ENCODE assay signal across 8 mouse cellular contexts in the genomic region with DNA sequence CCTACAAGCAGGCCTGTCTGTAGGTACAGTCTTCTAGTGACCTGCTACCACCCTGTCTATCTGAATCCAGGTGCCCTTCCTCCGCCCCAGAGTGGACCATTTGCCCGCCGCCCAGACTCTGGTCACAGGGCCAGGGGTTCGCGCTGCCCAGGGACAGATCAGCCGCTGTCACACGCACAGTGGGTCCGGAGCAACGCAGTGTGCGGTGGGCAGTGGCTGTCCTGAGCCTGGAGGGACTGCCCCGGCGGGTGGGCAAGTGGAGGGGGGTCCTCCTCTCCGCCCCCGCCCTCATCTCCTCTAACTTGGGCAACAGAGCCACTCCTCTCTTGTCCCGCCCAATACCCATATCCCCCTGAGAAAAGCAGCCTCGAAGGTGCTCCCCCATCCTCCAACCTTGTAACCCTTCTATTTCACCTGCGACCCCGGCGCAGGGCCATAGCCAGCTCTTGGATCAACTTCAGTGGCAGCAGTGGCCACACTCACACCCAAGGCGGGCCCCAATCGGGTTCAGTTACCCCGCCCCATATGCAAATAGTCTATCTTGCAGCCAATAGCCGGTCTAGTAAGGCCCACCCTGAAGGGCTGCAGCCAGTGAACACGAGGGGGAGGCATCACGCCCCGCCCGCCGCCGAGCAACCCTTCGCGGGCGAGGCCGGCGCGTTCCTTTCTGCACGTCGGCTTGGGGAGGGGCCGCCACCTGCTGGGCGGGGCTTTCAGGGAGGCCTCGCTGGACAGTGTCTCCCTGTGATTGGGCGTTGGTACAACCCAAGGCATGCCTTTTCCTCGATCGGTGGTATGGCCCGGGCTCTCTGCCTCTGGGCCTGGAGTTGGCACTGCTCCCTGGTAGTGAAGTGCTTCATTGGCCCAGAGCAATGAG. TPM values are rescaled to one million over a fixed set of nuclear protein-coding genes. Genes with fewer than 3 reads are reported as not detected.
DNase-seq lines count a peak whose midpoint lies in the region; ATAC-seq and TF ChIP-seq lines count a peak whose summit lies in the region.

No protein-coding gene starts in this region.

- H3ac ChIP-seq in C2C12 (ENCODE audit: control insufficient read depth, insufficient read length, low read depth): no peak overlapping the region

- peak overlapping the region; percentile 91 for H3K4me2 ChIP-seq in heart, embryonic 12.5 days
- peak overlapping the region; percentile 94 for H3K4me2 ChIP-seq in kidney, postnatal 0 days (ENCODE audit: low read length)
- H3K4me2 ChIP-seq in liver, embryonic 11.5 days: peak overlapping the region; percentile 97
- H3K4me2 ChIP-seq in stomach, embryonic 14.5 days (replicated peaks; ENCODE audit: low read depth, low read length): peak overlapping the region; percentile 93

- WGBS in heart, embryonic 12.5 days: 3% methylated on average over 44 of the region's 44 CpGs
- WGBS in kidney, postnatal 0 days: 4% methylated on average over 44 of the region's 44 CpGs
- WGBS in liver, embryonic 11.5 days: 8% methylated on average over 44 of the region's 44 CpGs
- WGBS in stomach, embryonic 14.5 days: 3% methylated on average over 44 of the region's 44 CpGs

- no peaks in the 10 kb centered on the region for H3K27me3 ChIP-seq in C2C12 (ENCODE audit: control insufficient read depth, insufficient read depth, insufficient read length)
- no peaks in the 10 kb centered on the region for H3K27me3 ChIP-seq in erythroblast, embryonic 14.5 days (ENCODE audit: control insufficient read depth)
- no peaks in the 10 kb centered on the region for H3K27me3 ChIP-seq in heart, embryonic 12.5 days (replicated peaks)
- H3K27me3 ChIP-seq in kidney, postnatal 0 days (ENCODE audit: insufficient read depth, low read length): no peaks in the 10 kb centered on the region
- no peaks in the 10 kb centered on the region for H3K27me3 ChIP-seq in liver, embryonic 11.5 days (replicated peaks; ENCODE audit: control insufficient read depth, insufficient read depth, low read length)
- H3K27me3 ChIP-seq in stomach, embryonic 14.5 days (ENCODE audit: control insufficient read depth, insufficient read depth, low read length): no peaks in the 10 kb centered on the region

- peak; percentile 99 for DNase-seq in brain, embryonic 14.5 days (ENCODE audit: low read depth)
- peak; percentile 99 for DNase-seq in kidney, postnatal 0 days (ENCODE audit: low spot score)
- peak; percentile 100 for DNase-seq in liver, embryonic 11.5 days (ENCODE audit: low spot score)
- peak; percentile 86 for DNase-seq in naive thymus-derived CD4-positive, alpha-beta T cell, adult 2 months (ENCODE audit: low read depth)

- TF ChIP-seq CTCF in C2C12 (IDR thresholded peaks at IDR 0.05; ENCODE audit: control insufficient read depth, insufficient read depth, insufficient read length): no peak
- no peak for TF ChIP-seq CTCF in brain, embryonic 14.5 days (IDR thresholded peaks at IDR 0.05; ENCODE audit: borderline replicate concordance, extremely low read depth, insufficient read depth, insufficient read length)
- peak; percentile 65 for TF ChIP-seq CTCF in kidney, postnatal 0 days (IDR thresholded peaks at IDR 0.05; ENCODE audit: low read depth)

- peak; percentile 97 for ATAC-seq in heart, embryonic 12.5 days (ENCODE audit: insufficient number of reproducible peaks, low FRiP score)
- ATAC-seq in kidney, postnatal 0 days (replicated peaks; ENCODE audit: low FRiP score, low read depth): peak; percentile 97
- peak; percentile 96 for ATAC-seq in liver, embryonic 11.5 days (replicated peaks; ENCODE audit: low FRiP score)
- ATAC-seq in stomach, embryonic 14.5 days (ENCODE audit: insufficient number of reproducible peaks, insufficient read depth, low FRiP score, low read depth): peak; percentile 97

- peaks cover 66% of the 10 kb centered on the region for H3K4me1 ChIP-seq in erythroblast, embryonic 14.5 days (ENCODE audit: control insufficient read depth)
- peaks cover 38% of the 10 kb centered on the region for H3K4me1 ChIP-seq in heart, embryonic 12.5 days (replicated peaks)
- H3K4me1 ChIP-seq in kidney, postnatal 0 days (replicated peaks; ENCODE audit: insufficient read depth, low read length): peaks cover 42% of the 10 kb centered on the region; the same call in 1 of the 2 replicates
- peaks cover 41% of the 10 kb centered on the region for H3K4me1 ChIP-seq in liver, embryonic 11.5 days (replicated peaks; ENCODE audit: control insufficient read depth, insufficient read depth, low read length)
- H3K4me1 ChIP-seq in stomach, embryonic 14.5 days (ENCODE audit: control insufficient read depth, insufficient read depth, low read length): peaks cover 42% of the 10 kb centered on the region

- H3K9ac ChIP-seq in heart, embryonic 12.5 days: peak overlapping the region; percentile 90
- H3K9ac ChIP-seq in kidney, postnatal 0 days (ENCODE audit: low read depth, low read length): peak overlapping the region; percentile 71
- H3K9ac ChIP-seq in liver, embryonic 11.5 days (ENCODE audit: low read depth, low read length): peak overlapping the region; percentile 92
- peak overlapping the region; percentile 78 for H3K9ac ChIP-seq in stomach, embryonic 14.5 days (replicated peaks; ENCODE audit: low read depth, low read length)

- no peak overlapping the region for H3K4me3 ChIP-seq in C2C12 (ENCODE audit: insufficient read depth, poor library complexity, severe bottlenecking)
- peak overlapping the region; percentile 76 for H3K4me3 ChIP-seq in erythroblast, embryonic 14.5 days (replicated peaks)
- H3K4me3 ChIP-seq in heart, embryonic 12.5 days: peak overlapping the region; percentile 66
- peak overlapping the region; percentile 50 for H3K4me3 ChIP-seq in kidney, postnatal 0 days (replicated peaks; ENCODE audit: low read depth, low read length)
- H3K4me3 ChIP-seq in liver, embryonic 11.5 days (ENCODE audit: low read depth, low read length): peak overlapping the region; percentile 79
- H3K4me3 ChIP-seq in stomach, embryonic 14.5 days (ENCODE audit: low read depth, low read length): peak overlapping the region; percentile 63

- H3K9me3 ChIP-seq in erythroblast, embryonic 14.5 days (ENCODE audit: control insufficient read depth, low read length): no peaks in the 10 kb centered on the region
- H3K9me3 ChIP-seq in heart, embryonic 12.5 days (replicated peaks): no peaks in the 10 kb centered on the region
- no peaks in the 10 kb centered on the region for H3K9me3 ChIP-seq in kidney, postnatal 0 days (replicated peaks; ENCODE audit: low read length)
- H3K9me3 ChIP-seq in liver, embryonic 11.5 days (ENCODE audit: control insufficient read depth, low read length): no peaks in the 10 kb centered on the region
- H3K9me3 ChIP-seq in stomach, embryonic 14.5 days (ENCODE audit: control insufficient read depth, low read depth, low read length): no peaks in the 10 kb centered on the region

- no peaks in the 10 kb centered on the region for H3K79me2 ChIP-seq in C2C12 (ENCODE audit: control insufficient read depth, insufficient read depth)

- no peaks in the 10 kb centered on the region for H3K79me3 ChIP-seq in C2C12 (ENCODE audit: low read depth)

- H3K27ac ChIP-seq in heart, embryonic 12.5 days (ENCODE audit: poor library complexity, severe bottlenecking): peak overlapping the region; percentile 88
- H3K27ac ChIP-seq in kidney, postnatal 0 days: peak overlapping the region; percentile 74
- peak overlapping the region; percentile 89 for H3K27ac ChIP-seq in liver, embryonic 11.5 days (ENCODE audit: low read depth, low read length)
- H3K27ac ChIP-seq in stomach, embryonic 14.5 days (ENCODE audit: low read length): peak overlapping the region; percentile 85

- TF ChIP-seq POLR2A in brain, embryonic 14.5 days (IDR thresholded peaks at IDR 0.05; ENCODE audit: borderline replicate concordance, extremely low read depth, insufficient read depth, insufficient read length, poor library complexity, severe bottlenecking): peak; percentile 20; the same call in 1 of the 2 replicates

- no peaks in the 10 kb centered on the region for H3K36me3 ChIP-seq in C2C12 (ENCODE audit: control insufficient read depth, insufficient read depth)
- peaks cover 49% of the 10 kb centered on the region for H3K36me3 ChIP-seq in erythroblast, embryonic 14.5 days (ENCODE audit: control insufficient read depth)
- 0 out of 2 replicates have a peak, but pooled peaks cover 3% of the 10 kb centered on the region for H3K36me3 ChIP-seq in heart, embryonic 12.5 days
- H3K36me3 ChIP-seq in kidney, postnatal 0 days (ENCODE audit: insufficient read depth, low read length): no peaks in the 10 kb centered on the region
- peaks cover 11% of the 10 kb centered on the region; the same call in 1 of the 2 replicates for H3K36me3 ChIP-seq in liver, embryonic 11.5 days (ENCODE audit: control insufficient read depth, insufficient read depth, low read length)
- H3K36me3 ChIP-seq in stomach, embryonic 14.5 days (ENCODE audit: control insufficient read depth, insufficient read depth, low read length): peaks cover 8% of the 10 kb centered on the region

RNA-seq across cellular contexts. Expression of a gene that starts 5.8 kb away (rescaled TPM):
- 25.2 TPM for polyA plus RNA-seq in C2C12 (2012; fragmentation: generic; extraction: Trizol)
- 25.0 and 39.3 TPM in 2 replicates for polyA plus RNA-seq in brain, embryonic 14.5 days (2012; rRNA removed)
- polyA plus RNA-seq in erythroblast, embryonic 14.5 days (2012): 7.3 and 10.7 TPM in 2 replicates
- 12.9 and 16.2 TPM in 2 replicates for polyA plus RNA-seq in heart, embryonic 12.5 days (2016; fragmentation: Nextera tagmentation; extraction: Ambion mirVana)
- 61.5 and 62.5 TPM in 2 replicates for polyA plus RNA-seq in kidney, postnatal 0 days (2015; fragmentation: Nextera tagmentation; extraction: Ambion mirVana)
- 35.1 TPM in 2 replicates for polyA plus RNA-seq in liver, embryonic 11.5 days (2014; fragmentation: Nextera tagmentation; extraction: Ambion mirVana)
- 57.2 and 59.2 TPM in 2 replicates for polyA plus RNA-seq in stomach, embryonic 14.5 days (2014; fragmentation: Nextera tagmentation; extraction: Ambion mirVana)

RNA-seq across cellular contexts. Expression of a gene that starts 7.1 kb away (rescaled TPM):
- 60.2 TPM for polyA plus RNA-seq in C2C12 (2012; fragmentation: generic; extraction: Trizol)
- polyA plus RNA-seq in brain, embryonic 14.5 days (2012; rRNA removed): 19.9 and 47.1 TPM in 2 replicates
- 19.7 and 20.3 TPM in 2 replicates for polyA plus RNA-seq in erythroblast, embryonic 14.5 days (2012)
- polyA plus RNA-seq in heart, embryonic 12.5 days (2016; fragmentation: Nextera tagmentation; extraction: Ambion mirVana): 56.4 and 59.3 TPM in 2 replicates
- 37.2 and 39.8 TPM in 2 replicates for polyA plus RNA-seq in kidney, postnatal 0 days (2015; fragmentation: Nextera tagmentation; extraction: Ambion mirVana)
- polyA plus RNA-seq in liver, embryonic 11.5 days (2014; fragmentation: Nextera tagmentation; extraction: Ambion mirVana): 70.9 and 81.0 TPM in 2 replicates
- polyA plus RNA-seq in stomach, embryonic 14.5 days (2014; fragmentation: Nextera tagmentation; extraction: Ambion mirVana): 69.0 and 72.1 TPM in 2 replicates

RNA-seq across cellular contexts. Expression of a gene that starts 7.6 kb away (rescaled TPM):
- polyA plus RNA-seq in C2C12 (2012; fragmentation: generic; extraction: Trizol): 0.05 TPM
- polyA plus RNA-seq in brain, embryonic 14.5 days (2012; rRNA removed): 3.1 and 4.9 TPM in 2 replicates
- 0.28 and 0.51 TPM in 2 replicates for polyA plus RNA-seq in erythroblast, embryonic 14.5 days (2012)
- 1.3 and 1.4 TPM in 2 replicates for polyA plus RNA-seq in heart, embryonic 12.5 days (2016; fragmentation: Nextera tagmentation; extraction: Ambion mirVana)
- 2.6 and 2.9 TPM in 2 replicates for polyA plus RNA-seq in kidney, postnatal 0 days (2015; fragmentation: Nextera tagmentation; extraction: Ambion mirVana)
- 1.8 and 2.6 TPM in 2 replicates for polyA plus RNA-seq in liver, embryonic 11.5 days (2014; fragmentation: Nextera tagmentation; extraction: Ambion mirVana)
- 1.7 and 2.3 TPM in 2 replicates for polyA plus RNA-seq in stomach, embryonic 14.5 days (2014; fragmentation: Nextera tagmentation; extraction: Ambion mirVana)

RNA-seq across cellular contexts. Expression of a gene that starts 27.5 kb away (rescaled TPM):
- 0.32 TPM for polyA plus RNA-seq in C2C12 (2012; fragmentation: generic; extraction: Trizol)
- polyA plus RNA-seq in brain, embryonic 14.5 days (2012; rRNA removed): 19.8 and 22.8 TPM in 2 replicates
- polyA plus RNA-seq in erythroblast, embryonic 14.5 days (2012): 19.2 and 22.6 TPM in 2 replicates
- 2.5 and 3.5 TPM in 2 replicates for polyA plus RNA-seq in heart, embryonic 12.5 days (2016; fragmentation: Nextera tagmentation; extraction: Ambion mirVana)
- polyA plus RNA-seq in kidney, postnatal 0 days (2015; fragmentation: Nextera tagmentation; extraction: Ambion mirVana): 9.9 and 10.8 TPM in 2 replicates
- 20.8 and 20.9 TPM in 2 replicates for polyA plus RNA-seq in liver, embryonic 11.5 days (2014; fragmentation: Nextera tagmentation; extraction: Ambion mirVana)
- polyA plus RNA-seq in stomach, embryonic 14.5 days (2014; fragmentation: Nextera tagmentation; extraction: Ambion mirVana): 5.3 and 6.1 TPM in 2 replicates

RNA-seq across cellular contexts. Expression of a gene that starts 27.7 kb away (rescaled TPM):
- polyA plus RNA-seq in C2C12 (2012; fragmentation: generic; extraction: Trizol): 181 TPM
- 150 and 154 TPM in 2 replicates for polyA plus RNA-seq in brain, embryonic 14.5 days (2012; rRNA removed)
- polyA plus RNA-seq in erythroblast, embryonic 14.5 days (2012): 34.0 and 43.9 TPM in 2 replicates
- 74.1 and 78.2 TPM in 2 replicates for polyA plus RNA-seq in heart, embryonic 12.5 days (2016; fragmentation: Nextera tagmentation; extraction: Ambion mirVana)
- polyA plus RNA-seq in kidney, postnatal 0 days (2015; fragmentation: Nextera tagmentation; extraction: Ambion mirVana): 91.5 and 95.5 TPM in 2 replicates
- 112 and 118 TPM in 2 replicates for polyA plus RNA-seq in liver, embryonic 11.5 days (2014; fragmentation: Nextera tagmentation; extraction: Ambion mirVana)
- 79.4 and 85.5 TPM in 2 replicates for polyA plus RNA-seq in stomach, embryonic 14.5 days (2014; fragmentation: Nextera tagmentation; extraction: Ambion mirVana)
